Mouse (Mus musculus): Measurements from ENCODE around the gene Gm27029. TPM values are rescaled to one million over a fixed set of nuclear protein-coding genes. Genes with fewer than 3 reads are reported as not detected.

Gene Gm27029
- polyA plus RNA-seq, 1 experiment, result 9.4 TPM

GRCm38 (mm10) chr11:101419610-101420009 is 5.0 kb downstream of the Gm27029 start:
- TF ChIP-seq POLR2A (IDR thresholded peaks at IDR 0.05; ENCODE audit: insufficient read depth, low read length), result no peak
- TF ChIP-seq EP300 (IDR thresholded peaks at IDR 0.05; ENCODE audit: insufficient read depth, low read depth, low read length), result no peak
- peak; percentile 64 for TF ChIP-seq CTCF (IDR thresholded peaks at IDR 0.05; ENCODE audit: low read depth, low read length)
- H3K4me1 ChIP-seq (ENCODE audit: control insufficient read depth, insufficient read depth, low read length), result no peaks in the 10 kb centered on the region
- no peaks in the 10 kb centered on the region for H3K36me3 ChIP-seq (ENCODE audit: control insufficient read depth, insufficient read depth, low read length, poor library complexity, severe bottlenecking)
- H3K27ac ChIP-seq (ENCODE audit: insufficient read depth, low read length), result no peak overlapping the region
- H3K27me3 ChIP-seq (ENCODE audit: control insufficient read depth, insufficient read depth, low read length, poor library complexity, severe bottlenecking), result no peaks in the 10 kb centered on the region
- no peak overlapping the region for H3K9ac ChIP-seq (ENCODE audit: low read depth, poor library complexity, severe bottlenecking)
- H3K9me3 ChIP-seq (replicated peaks; ENCODE audit: control insufficient read depth, insufficient read depth, low read length, poor library complexity, severe bottlenecking), result no peaks in the 10 kb centered on the region
- H3K4me3 ChIP-seq (ENCODE audit: low read depth, low read length), result no peak overlapping the region

GRCm38 (mm10) chr11:101418991-101419390 is 5.6 kb downstream of the Gm27029 start:
- TF ChIP-seq POLR2A (IDR thresholded peaks at IDR 0.05; ENCODE audit: insufficient read depth, low read length) (no peak), CTCF (IDR thresholded peaks at IDR 0.05; ENCODE audit: low read depth, low read length) (no peak), EP300 (IDR thresholded peaks at IDR 0.05; ENCODE audit: insufficient read depth, low read depth, low read length) (no peak)
- H3K9ac ChIP-seq (ENCODE audit: low read depth, poor library complexity, severe bottlenecking), result no peak overlapping the region
- H3K4me1 ChIP-seq (ENCODE audit: control insufficient read depth, insufficient read depth, low read length), result no peaks in the 10 kb centered on the region
- H3K27ac ChIP-seq (ENCODE audit: insufficient read depth, low read length), result no peak overlapping the region
- no peaks in the 10 kb centered on the region for H3K27me3 ChIP-seq (ENCODE audit: control insufficient read depth, insufficient read depth, low read length, poor library complexity, severe bottlenecking)
- H3K4me3 ChIP-seq (ENCODE audit: low read depth, low read length), result no peak overlapping the region
- peaks cover 1% of the 10 kb centered on the region for H3K36me3 ChIP-seq (ENCODE audit: control insufficient read depth, insufficient read depth, low read length, poor library complexity, severe bottlenecking)
- no peaks in the 10 kb centered on the region for H3K9me3 ChIP-seq (replicated peaks; ENCODE audit: control insufficient read depth, insufficient read depth, low read length, poor library complexity, severe bottlenecking)

- Histone ChIP-seq H3K27me3 (ENCODE audit: control insufficient read depth, insufficient read depth, low read length, poor library complexity, severe bottlenecking) (no peaks in the 10 kb centered on the region), H3K9ac (ENCODE audit: low read depth, poor library complexity, severe bottlenecking) (peak within 1 kb of the TSS; percentile 38), H3K27ac (ENCODE audit: insufficient read depth, low read length) (peak within 1 kb of the TSS; percentile 37; the same call in 1 of the 2 replicates), H3K36me3 (ENCODE audit: control insufficient read depth, insufficient read depth, low read length, poor library complexity, severe bottlenecking) (peaks cover 15% of the 10 kb centered on the region), H3K4me3 (ENCODE audit: low read depth, low read length) (peak within 1 kb of the TSS; percentile 72), H3K9me3 (replicated peaks; ENCODE audit: control insufficient read depth, insufficient read depth, low read length, poor library complexity, severe bottlenecking) (no peaks in the 10 kb centered on the region), H3K4me1 (ENCODE audit: control insufficient read depth, insufficient read depth, low read length) (no peaks in the 10 kb centered on the region)
- 0 out of 2 replicates have a peak, but pooled peaks have one; percentile 3 for TF ChIP-seq EP300 (IDR thresholded peaks at IDR 0.05; ENCODE audit: insufficient read depth, low read depth, low read length)
- peak; percentile 27 for TF ChIP-seq POLR2A (IDR thresholded peaks at IDR 0.05; ENCODE audit: insufficient read depth, low read length)
- no peak for TF ChIP-seq CTCF (IDR thresholded peaks at IDR 0.05; ENCODE audit: low read depth, low read length)
Observed at GRCm38 (mm10) chr11:101417101-101417855, 7.3 kb downstream of the Gm27029 start, which contains the start of gene Aarsd1. TSS of gene Aarsd1 (minus strand) at chr11:101417615.

- Histone ChIP-seq H3K36me3 (ENCODE audit: control insufficient read depth, insufficient read depth, low read length, poor library complexity, severe bottlenecking) (peaks cover 17% of the 10 kb centered on the region), H3K27me3 (ENCODE audit: control insufficient read depth, insufficient read depth, low read length, poor library complexity, severe bottlenecking) (no peaks in the 10 kb centered on the region), H3K9me3 (replicated peaks; ENCODE audit: control insufficient read depth, insufficient read depth, low read length, poor library complexity, severe bottlenecking) (no peaks in the 10 kb centered on the region), H3K4me3 (ENCODE audit: low read depth, low read length) (peak overlapping the region; percentile 72), H3K4me1 (ENCODE audit: control insufficient read depth, insufficient read depth, low read length) (no peaks in the 10 kb centered on the region), H3K27ac (ENCODE audit: insufficient read depth, low read length) (peak overlapping the region; percentile 68; the same call in 1 of the 2 replicates), H3K9ac (ENCODE audit: low read depth, poor library complexity, severe bottlenecking) (peak overlapping the region; percentile 38)
- TF ChIP-seq POLR2A (IDR thresholded peaks at IDR 0.05; ENCODE audit: insufficient read depth, low read length) (no peak), EP300 (IDR thresholded peaks at IDR 0.05; ENCODE audit: insufficient read depth, low read depth, low read length) (no peak)
Observed at GRCm38 (mm10) chr11:101416433-101417100, 8.0 kb downstream of the Gm27029 start.

GRCm38 (mm10) chr11:101415306-101415705 is 9.3 kb downstream of the Gm27029 start:
- Histone ChIP-seq H3K27ac (ENCODE audit: insufficient read depth, low read length) (no peak overlapping the region), H3K4me3 (ENCODE audit: low read depth, low read length) (no peak overlapping the region), H3K9ac (ENCODE audit: low read depth, poor library complexity, severe bottlenecking) (no peak overlapping the region), H3K36me3 (ENCODE audit: control insufficient read depth, insufficient read depth, low read length, poor library complexity, severe bottlenecking) (peaks cover 26% of the 10 kb centered on the region), H3K9me3 (replicated peaks; ENCODE audit: control insufficient read depth, insufficient read depth, low read length, poor library complexity, severe bottlenecking) (no peaks in the 10 kb centered on the region), H3K27me3 (ENCODE audit: control insufficient read depth, insufficient read depth, low read length, poor library complexity, severe bottlenecking) (no peaks in the 10 kb centered on the region), H3K4me1 (ENCODE audit: control insufficient read depth, insufficient read depth, low read length) (no peaks in the 10 kb centered on the region)
- TF ChIP-seq CTCF (IDR thresholded peaks at IDR 0.05; ENCODE audit: low read depth, low read length), result no peak

- no peak overlapping the region for H3K9ac ChIP-seq (ENCODE audit: low read depth, poor library complexity, severe bottlenecking)
- H3K9me3 ChIP-seq (replicated peaks; ENCODE audit: control insufficient read depth, insufficient read depth, low read length, poor library complexity, severe bottlenecking), result peaks cover 3% of the 10 kb centered on the region; the same call in 1 of the 2 replicates
- H3K27me3 ChIP-seq (ENCODE audit: control insufficient read depth, insufficient read depth, low read length, poor library complexity, severe bottlenecking), result no peaks in the 10 kb centered on the region
- H3K4me3 ChIP-seq (ENCODE audit: low read depth, low read length), result no peak overlapping the region
- no peaks in the 10 kb centered on the region for H3K4me1 ChIP-seq (ENCODE audit: control insufficient read depth, insufficient read depth, low read length)
- no peak overlapping the region for H3K27ac ChIP-seq (ENCODE audit: insufficient read depth, low read length)
- H3K36me3 ChIP-seq (ENCODE audit: control insufficient read depth, insufficient read depth, low read length, poor library complexity, severe bottlenecking), result no peaks in the 10 kb centered on the region
- TF ChIP-seq POLR2A (IDR thresholded peaks at IDR 0.05; ENCODE audit: insufficient read depth, low read length) (no peak), CTCF (IDR thresholded peaks at IDR 0.05; ENCODE audit: low read depth, low read length) (peak; percentile 95)
Observed at GRCm38 (mm10) chr11:101395110-101395509, 29.5 kb downstream of the Gm27029 start.

All from ES-Bruce4 (cell line).